Mouse (Mus musculus): ENCODE measurements around the gene Pagr1b. TPM values are rescaled to one million over a fixed set of nuclear protein-coding genes. Genes with fewer than 3 reads are reported as not detected.

Pagr1b gene
- polyA plus RNA-seq, 1 experiment from 2014 or later, result not detected

GRCm38 (mm10) chr7:127016971-127017949 lies 976 bp upstream of the Pagr1b start, which contains the start of gene Pagr1a:
Pagr1a (minus strand) TSS chr7:127017352.
- Histone ChIP-seq H3K4me3 (ENCODE audit: low read depth, low read length) (peak within 1 kb of the TSS; percentile 77), H3K4me2 (ENCODE audit: low read depth, low read length, severe bottlenecking) (peak within 1 kb of the TSS; percentile 96), H3K9ac (ENCODE audit: low read length) (peak within 1 kb of the TSS; percentile 94), H3K9me3 (ENCODE audit: control insufficient read depth, low read length) (no peaks in the 10 kb centered on the region), H3K4me1 (replicated peaks; ENCODE audit: control insufficient read depth, insufficient read depth, low read length) (peaks cover 19% of the 10 kb centered on the region), H3K36me3 (ENCODE audit: control insufficient read depth, insufficient read depth, low read length) (peaks cover 2% of the 10 kb centered on the region), H3K27ac (ENCODE audit: low read depth, low read length) (peak within 1 kb of the TSS; percentile 93), H3K27me3 (ENCODE audit: control insufficient read depth, insufficient read depth, low read length) (no peaks in the 10 kb centered on the region)
- peak; percentile 99 for DNase-seq (ENCODE audit: low spot score)
- ATAC-seq (replicated peaks; ENCODE audit: low FRiP score), result peak; percentile 76
- 4% methylated on average over 39 of the region's 39 CpGs for WGBS

GRCm38 (mm10) chr7:127016486-127016938 lies 228 bp upstream of the Pagr1b start:
- under 1% methylated on average over 22 of the region's 22 CpGs for WGBS
- Histone ChIP-seq H3K4me1 (replicated peaks; ENCODE audit: control insufficient read depth, insufficient read depth, low read length) (peaks cover 15% of the 10 kb centered on the region), H3K27ac (ENCODE audit: low read depth, low read length) (peak overlapping the region; percentile 93), H3K4me3 (ENCODE audit: low read depth, low read length) (peak overlapping the region; percentile 77), H3K9ac (ENCODE audit: low read length) (peak overlapping the region; percentile 94), H3K9me3 (ENCODE audit: control insufficient read depth, low read length) (no peaks in the 10 kb centered on the region), H3K36me3 (ENCODE audit: control insufficient read depth, insufficient read depth, low read length) (peaks cover 2% of the 10 kb centered on the region), H3K27me3 (ENCODE audit: control insufficient read depth, insufficient read depth, low read length) (no peaks in the 10 kb centered on the region), H3K4me2 (ENCODE audit: low read depth, low read length, severe bottlenecking) (peak overlapping the region; percentile 96)
- DNase-seq (ENCODE audit: low spot score) (peak; percentile 80), ATAC-seq (replicated peaks; ENCODE audit: low FRiP score) (peak; percentile 50)

DNA sequence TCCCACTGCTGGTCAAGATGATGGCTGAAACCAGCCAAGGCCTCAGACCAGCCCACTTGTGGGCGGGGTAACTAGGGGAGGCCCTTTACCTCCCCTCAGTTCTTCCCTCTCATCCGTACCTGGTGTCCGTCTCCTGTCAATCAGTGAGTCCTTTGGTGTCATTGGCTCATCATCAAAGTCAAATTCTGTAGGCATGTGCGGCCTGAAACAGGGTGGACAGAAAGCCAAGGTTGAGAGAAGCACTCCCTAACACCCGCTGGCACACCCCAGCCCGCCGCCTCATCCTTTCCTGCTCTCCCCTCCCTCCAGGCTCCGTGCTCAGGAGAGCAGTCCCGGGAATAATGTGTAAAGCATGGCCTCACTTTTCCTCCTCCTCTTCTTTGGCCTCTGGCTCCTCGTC lies 203 bp downstream of the Pagr1b start:
- Histone ChIP-seq H3K4me3 (ENCODE audit: low read depth, low read length) (peak overlapping the region; percentile 77), H3K27ac (ENCODE audit: low read depth, low read length) (peak overlapping the region; percentile 93), H3K9ac (ENCODE audit: low read length) (peak overlapping the region; percentile 94), H3K4me2 (ENCODE audit: low read depth, low read length, severe bottlenecking) (peak overlapping the region; percentile 96), H3K9me3 (ENCODE audit: control insufficient read depth, low read length) (no peaks in the 10 kb centered on the region), H3K36me3 (ENCODE audit: control insufficient read depth, insufficient read depth, low read length) (peaks cover 2% of the 10 kb centered on the region), H3K27me3 (ENCODE audit: control insufficient read depth, insufficient read depth, low read length) (no peaks in the 10 kb centered on the region), H3K4me1 (replicated peaks; ENCODE audit: control insufficient read depth, insufficient read depth, low read length) (peaks cover 11% of the 10 kb centered on the region)
- ATAC-seq (replicated peaks; ENCODE audit: low FRiP score) (no peak; the same call in 1 of the 2 replicates), DNase-seq (ENCODE audit: low spot score) (peak; percentile 63)
- WGBS, result 3% methylated on average over 10 of the region's 10 CpGs

DNA sequence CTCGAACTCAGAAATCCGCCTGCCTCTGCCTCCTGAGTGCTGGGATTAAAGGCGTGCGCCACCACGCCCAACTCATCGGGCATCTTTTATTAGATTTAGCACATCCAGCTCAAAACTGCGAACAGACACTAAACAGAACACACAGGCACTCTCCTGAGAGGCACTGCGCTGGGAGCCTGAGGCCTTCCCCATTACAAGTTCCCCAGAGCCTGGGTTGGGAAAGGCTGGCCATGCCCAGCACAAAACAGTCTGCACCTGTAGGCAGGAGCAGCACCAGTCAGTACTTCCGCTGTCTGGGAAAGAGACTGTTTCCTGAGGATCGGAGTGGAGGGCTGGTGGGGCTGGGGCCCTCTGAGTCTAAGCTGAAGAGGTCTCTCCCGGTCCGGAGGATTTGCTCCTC lies 1.3 kb downstream of the Pagr1b start:
- ATAC-seq (replicated peaks; ENCODE audit: low FRiP score) (no peak), DNase-seq (ENCODE audit: low spot score) (no peak)
- Histone ChIP-seq H3K4me3 (ENCODE audit: low read depth, low read length) (no peak overlapping the region), H3K4me2 (ENCODE audit: low read depth, low read length, severe bottlenecking) (no peak overlapping the region), H3K36me3 (ENCODE audit: control insufficient read depth, insufficient read depth, low read length) (peaks cover 2% of the 10 kb centered on the region), H3K9me3 (ENCODE audit: control insufficient read depth, low read length) (no peaks in the 10 kb centered on the region), H3K27ac (ENCODE audit: low read depth, low read length) (no peak overlapping the region), H3K4me1 (replicated peaks; ENCODE audit: control insufficient read depth, insufficient read depth, low read length) (peaks cover 9% of the 10 kb centered on the region), H3K9ac (ENCODE audit: low read length) (no peak overlapping the region), H3K27me3 (ENCODE audit: control insufficient read depth, insufficient read depth, low read length) (no peaks in the 10 kb centered on the region)
- 92% methylated on average over 12 of the region's 12 CpGs for WGBS

- ATAC-seq (replicated peaks; ENCODE audit: low FRiP score) (no peak), DNase-seq (ENCODE audit: low spot score) (no peak)
- 77% methylated on average over 11 of the region's 11 CpGs for WGBS
- H3K4me2 ChIP-seq (ENCODE audit: low read depth, low read length, severe bottlenecking), result 0 out of 2 replicates have a peak within 1 kb of the TSS, but pooled peaks have one; percentile 6
- H3K4me1 ChIP-seq (replicated peaks; ENCODE audit: control insufficient read depth, insufficient read depth, low read length), result peaks cover 9% of the 10 kb centered on the region
- no peaks in the 10 kb centered on the region for H3K9me3 ChIP-seq (ENCODE audit: control insufficient read depth, low read length)
- H3K9ac ChIP-seq (ENCODE audit: low read length), result no peak within 1 kb of the TSS
- peaks cover 2% of the 10 kb centered on the region for H3K36me3 ChIP-seq (ENCODE audit: control insufficient read depth, insufficient read depth, low read length)
- H3K27ac ChIP-seq (ENCODE audit: low read depth, low read length), result no peak within 1 kb of the TSS
- H3K4me3 ChIP-seq (ENCODE audit: low read depth, low read length), result no peak within 1 kb of the TSS; the same call in 1 of the 2 replicates
- H3K27me3 ChIP-seq (ENCODE audit: control insufficient read depth, insufficient read depth, low read length), result no peaks in the 10 kb centered on the region
These were observed 2.0 kb downstream of the Pagr1b start, which contains the start of gene Mvp for GRCm38 (mm10) chr7:127014320-127014719. Mvp (minus strand) TSS chr7:127014621.

DNA sequence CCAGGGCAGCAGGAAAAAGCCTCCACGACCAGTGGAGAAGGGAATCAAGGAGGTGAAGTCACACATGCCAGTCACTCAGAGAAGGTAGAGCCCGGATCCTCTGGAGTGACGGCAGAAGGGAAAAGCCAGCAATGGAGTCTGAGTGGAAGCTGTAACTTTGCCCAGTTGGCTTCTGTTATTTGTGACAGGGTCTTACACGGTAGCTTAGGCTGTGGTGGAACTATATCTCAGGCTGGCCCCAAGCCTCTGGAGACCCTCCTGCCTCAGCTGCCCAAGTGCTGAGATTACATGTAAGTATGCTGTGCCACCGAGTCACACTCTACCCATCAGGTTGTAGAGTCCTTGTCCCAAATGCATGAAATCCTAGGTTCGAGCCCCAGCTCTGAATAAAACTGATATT lies 2.9 kb downstream of the Pagr1b start:
- Histone ChIP-seq H3K27me3 (ENCODE audit: control insufficient read depth, insufficient read depth, low read length) (no peaks in the 10 kb centered on the region), H3K4me1 (replicated peaks; ENCODE audit: control insufficient read depth, insufficient read depth, low read length) (peaks cover 6% of the 10 kb centered on the region), H3K4me2 (ENCODE audit: low read depth, low read length, severe bottlenecking) (no peak overlapping the region), H3K27ac (ENCODE audit: low read depth, low read length) (no peak overlapping the region), H3K9ac (ENCODE audit: low read length) (no peak overlapping the region), H3K4me3 (ENCODE audit: low read depth, low read length) (no peak overlapping the region), H3K9me3 (ENCODE audit: control insufficient read depth, low read length) (no peaks in the 10 kb centered on the region), H3K36me3 (ENCODE audit: control insufficient read depth, insufficient read depth, low read length) (peaks cover 2% of the 10 kb centered on the region)
- no peak for ATAC-seq (replicated peaks; ENCODE audit: low FRiP score)
- no peak for DNase-seq (ENCODE audit: low spot score)
- WGBS, result 96% methylated on average over 6 of the region's 6 CpGs

- peaks cover 2% of the 10 kb centered on the region for H3K36me3 ChIP-seq (ENCODE audit: control insufficient read depth, insufficient read depth, low read length)
- no peak overlapping the region for H3K4me2 ChIP-seq (ENCODE audit: low read depth, low read length, severe bottlenecking)
- 96% methylated on average over 10 of the region's 10 CpGs for WGBS
- no peak overlapping the region for H3K27ac ChIP-seq (ENCODE audit: low read depth, low read length)
- no peaks in the 10 kb centered on the region for H3K27me3 ChIP-seq (ENCODE audit: control insufficient read depth, insufficient read depth, low read length)
- H3K9ac ChIP-seq (ENCODE audit: low read length), result no peak overlapping the region
- H3K4me1 ChIP-seq (replicated peaks; ENCODE audit: control insufficient read depth, insufficient read depth, low read length), result peaks cover 6% of the 10 kb centered on the region
- H3K9me3 ChIP-seq (ENCODE audit: control insufficient read depth, low read length), result no peaks in the 10 kb centered on the region
- no peak for DNase-seq (ENCODE audit: low spot score)
- no peak for ATAC-seq (replicated peaks; ENCODE audit: low FRiP score)
- H3K4me3 ChIP-seq (ENCODE audit: low read depth, low read length), result no peak overlapping the region
These were observed 3.4 kb downstream of the Pagr1b start for GRCm38 (mm10) chr7:127012845-127013244.

GRCm38 (mm10) chr7:127012374-127012773 lies 3.9 kb downstream of the Pagr1b start:
- Histone ChIP-seq H3K9me3 (ENCODE audit: control insufficient read depth, low read length) (no peaks in the 10 kb centered on the region), H3K4me3 (ENCODE audit: low read depth, low read length) (no peak overlapping the region), H3K27me3 (ENCODE audit: control insufficient read depth, insufficient read depth, low read length) (no peaks in the 10 kb centered on the region), H3K9ac (ENCODE audit: low read length) (no peak overlapping the region), H3K4me2 (ENCODE audit: low read depth, low read length, severe bottlenecking) (no peak overlapping the region), H3K4me1 (replicated peaks; ENCODE audit: control insufficient read depth, insufficient read depth, low read length) (peaks cover 6% of the 10 kb centered on the region), H3K27ac (ENCODE audit: low read depth, low read length) (no peak overlapping the region), H3K36me3 (ENCODE audit: control insufficient read depth, insufficient read depth, low read length) (peaks cover 2% of the 10 kb centered on the region)
- 92% methylated on average over 6 of the region's 6 CpGs for WGBS
- DNase-seq (ENCODE audit: low spot score) (no peak), ATAC-seq (replicated peaks; ENCODE audit: low FRiP score) (no peak)

Data from forebrain, embryonic 11.5 days (tissue).